Mouse (Mus musculus): ENCODE results near the gene Creb5. TPM values are rescaled to one million over a fixed set of nuclear protein-coding genes. Genes with fewer than 3 reads are reported as not detected.

The Creb5 gene
- polyA plus RNA-seq, 2 experiments, result 20.0 to 46.1 TPM

GRCm38 (mm10) chr6:53304201-53304600 lies 17.1 kb downstream of the Creb5 start:
- H3K27ac ChIP-seq (replicated peaks; ENCODE audit: low read depth, low read length), result no peak overlapping the region
- DNase-seq (ENCODE audit: low spot score) (no peak), ATAC-seq (ENCODE audit: low FRiP score, low read depth) (no peak)
- no peak overlapping the region for H3K9ac ChIP-seq (ENCODE audit: low read depth, low read length, severe bottlenecking)
- H3K36me3 ChIP-seq (ENCODE audit: control insufficient read depth, insufficient read depth, low read length), result peaks cover 6% of the 10 kb centered on the region; the same call in 1 of the 2 replicates
- WGBS, result 78% methylated on average over 2 of the region's 2 CpGs
- H3K9me3 ChIP-seq (ENCODE audit: control insufficient read depth, low read length), result no peaks in the 10 kb centered on the region
- peaks cover 15% of the 10 kb centered on the region for H3K4me1 ChIP-seq (ENCODE audit: control insufficient read depth, insufficient read depth, low read length)
- TF ChIP-seq POLR2A (IDR thresholded peaks at IDR 0.05; ENCODE audit: borderline replicate concordance, extremely low read depth, insufficient read depth, insufficient read length), result no peak
- H3K27me3 ChIP-seq (ENCODE audit: control insufficient read depth, insufficient read depth, low read length), result no peaks in the 10 kb centered on the region
- no peak overlapping the region for H3K4me3 ChIP-seq (replicated peaks; ENCODE audit: low read length)
- H3K4me2 ChIP-seq (replicated peaks; ENCODE audit: low read depth, low read length, severe bottlenecking), result no peak overlapping the region

GRCm38 (mm10) chr6:53306156-53306555 lies 19.1 kb downstream of the Creb5 start:
- Histone ChIP-seq H3K9ac (ENCODE audit: low read depth, low read length, severe bottlenecking) (no peak overlapping the region), H3K27me3 (ENCODE audit: control insufficient read depth, insufficient read depth, low read length) (no peaks in the 10 kb centered on the region), H3K4me1 (ENCODE audit: control insufficient read depth, insufficient read depth, low read length) (peaks cover 25% of the 10 kb centered on the region), H3K36me3 (ENCODE audit: control insufficient read depth, insufficient read depth, low read length) (peaks cover 6% of the 10 kb centered on the region; the same call in 1 of the 2 replicates), H3K27ac (replicated peaks; ENCODE audit: low read depth, low read length) (no peak overlapping the region), H3K4me2 (replicated peaks; ENCODE audit: low read depth, low read length, severe bottlenecking) (no peak overlapping the region), H3K9me3 (ENCODE audit: control insufficient read depth, low read length) (no peaks in the 10 kb centered on the region), H3K4me3 (replicated peaks; ENCODE audit: low read length) (no peak overlapping the region)
- 90% methylated on average over 4 of the region's 4 CpGs for WGBS
- TF ChIP-seq POLR2A (IDR thresholded peaks at IDR 0.05; ENCODE audit: borderline replicate concordance, extremely low read depth, insufficient read depth, insufficient read length), result no peak
- no peak for ATAC-seq (ENCODE audit: low FRiP score, low read depth)
- DNase-seq (ENCODE audit: low spot score), result no peak

GRCm38 (mm10) chr6:53306710-53307109 lies 19.6 kb downstream of the Creb5 start:
- H3K4me2 ChIP-seq (replicated peaks; ENCODE audit: low read depth, low read length, severe bottlenecking), result no peak overlapping the region
- H3K4me3 ChIP-seq (replicated peaks; ENCODE audit: low read length), result no peak overlapping the region
- H3K27me3 ChIP-seq (ENCODE audit: control insufficient read depth, insufficient read depth, low read length), result no peaks in the 10 kb centered on the region
- TF ChIP-seq POLR2A (IDR thresholded peaks at IDR 0.05; ENCODE audit: borderline replicate concordance, extremely low read depth, insufficient read depth, insufficient read length), result no peak
- H3K9ac ChIP-seq (ENCODE audit: low read depth, low read length, severe bottlenecking), result no peak overlapping the region
- ATAC-seq (ENCODE audit: low FRiP score, low read depth) (no peak), DNase-seq (ENCODE audit: low spot score) (no peak)
- WGBS, result 69% methylated on average over 5 of the region's 5 CpGs
- no peak overlapping the region for H3K27ac ChIP-seq (replicated peaks; ENCODE audit: low read depth, low read length)
- peaks cover 6% of the 10 kb centered on the region; the same call in 1 of the 2 replicates for H3K36me3 ChIP-seq (ENCODE audit: control insufficient read depth, insufficient read depth, low read length)
- H3K9me3 ChIP-seq (ENCODE audit: control insufficient read depth, low read length), result no peaks in the 10 kb centered on the region
- H3K4me1 ChIP-seq (ENCODE audit: control insufficient read depth, insufficient read depth, low read length), result peaks cover 25% of the 10 kb centered on the region

GRCm38 (mm10) chr6:53308684-53309083 lies 21.6 kb downstream of the Creb5 start:
- 35% methylated on average over 6 of the region's 6 CpGs for WGBS
- Histone ChIP-seq H3K4me1 (ENCODE audit: control insufficient read depth, insufficient read depth, low read length) (peaks cover 33% of the 10 kb centered on the region), H3K27ac (replicated peaks; ENCODE audit: low read depth, low read length) (no peak overlapping the region), H3K4me3 (replicated peaks; ENCODE audit: low read length) (no peak overlapping the region), H3K27me3 (ENCODE audit: control insufficient read depth, insufficient read depth, low read length) (no peaks in the 10 kb centered on the region), H3K9me3 (ENCODE audit: control insufficient read depth, low read length) (no peaks in the 10 kb centered on the region), H3K9ac (ENCODE audit: low read depth, low read length, severe bottlenecking) (no peak overlapping the region), H3K4me2 (replicated peaks; ENCODE audit: low read depth, low read length, severe bottlenecking) (no peak overlapping the region), H3K36me3 (ENCODE audit: control insufficient read depth, insufficient read depth, low read length) (peaks cover 5% of the 10 kb centered on the region; the same call in 1 of the 2 replicates)
- ATAC-seq (ENCODE audit: low FRiP score, low read depth), result no peak
- no peak for DNase-seq (ENCODE audit: low spot score)
- TF ChIP-seq POLR2A (IDR thresholded peaks at IDR 0.05; ENCODE audit: borderline replicate concordance, extremely low read depth, insufficient read depth, insufficient read length), result no peak

- H3K9me3 ChIP-seq (ENCODE audit: control insufficient read depth, low read length), result no peaks in the 10 kb centered on the region
- H3K4me3 ChIP-seq (replicated peaks; ENCODE audit: low read length), result no peak overlapping the region
- DNase-seq (ENCODE audit: low spot score) (no peak), ATAC-seq (ENCODE audit: low FRiP score, low read depth) (no peak)
- H3K4me2 ChIP-seq (replicated peaks; ENCODE audit: low read depth, low read length, severe bottlenecking), result no peak overlapping the region
- H3K9ac ChIP-seq (ENCODE audit: low read depth, low read length, severe bottlenecking), result no peak overlapping the region
- no peaks in the 10 kb centered on the region for H3K27me3 ChIP-seq (ENCODE audit: control insufficient read depth, insufficient read depth, low read length)
- TF ChIP-seq POLR2A (IDR thresholded peaks at IDR 0.05; ENCODE audit: borderline replicate concordance, extremely low read depth, insufficient read depth, insufficient read length), result no peak
- no peaks in the 10 kb centered on the region for H3K36me3 ChIP-seq (ENCODE audit: control insufficient read depth, insufficient read depth, low read length)
- H3K4me1 ChIP-seq (ENCODE audit: control insufficient read depth, insufficient read depth, low read length), result peaks cover 26% of the 10 kb centered on the region
- 59% methylated on average over 6 of the region's 6 CpGs for WGBS
- no peak overlapping the region for H3K27ac ChIP-seq (replicated peaks; ENCODE audit: low read depth, low read length)
Measured at GRCm38 (mm10) chr6:53313604-53314003, 26.5 kb downstream of the Creb5 start.

GRCm38 (mm10) chr6:53314126-53314525 lies 27.1 kb downstream of the Creb5 start:
- TF ChIP-seq POLR2A (IDR thresholded peaks at IDR 0.05; ENCODE audit: borderline replicate concordance, extremely low read depth, insufficient read depth, insufficient read length), result no peak
- no peak overlapping the region for H3K4me3 ChIP-seq (replicated peaks; ENCODE audit: low read length)
- whole genome bisulfite sequencing, result 55% methylated on average over 10 of the region's 10 CpGs
- H3K27me3 ChIP-seq (ENCODE audit: control insufficient read depth, insufficient read depth, low read length), result no peaks in the 10 kb centered on the region
- no peak for DNase-seq (ENCODE audit: low spot score)
- H3K9ac ChIP-seq (ENCODE audit: low read depth, low read length, severe bottlenecking), result no peak overlapping the region
- H3K27ac ChIP-seq (replicated peaks; ENCODE audit: low read depth, low read length), result no peak overlapping the region
- H3K36me3 ChIP-seq (ENCODE audit: control insufficient read depth, insufficient read depth, low read length), result no peaks in the 10 kb centered on the region
- no peaks in the 10 kb centered on the region for H3K9me3 ChIP-seq (ENCODE audit: control insufficient read depth, low read length)
- H3K4me2 ChIP-seq (replicated peaks; ENCODE audit: low read depth, low read length, severe bottlenecking), result no peak overlapping the region
- ATAC-seq (ENCODE audit: low FRiP score, low read depth), result no peak
- peaks cover 25% of the 10 kb centered on the region for H3K4me1 ChIP-seq (ENCODE audit: control insufficient read depth, insufficient read depth, low read length)
